Mouse (Mus musculus) large intestine, adult 2 months (tissue): ENCODE results near the gene Adrm1. TPM values are rescaled to one million over a fixed set of nuclear protein-coding genes. Genes with fewer than 3 reads are reported as not detected.
"Not testable (repeated sequence)": the region's sequence is repeated elsewhere in the genome, so short reads cannot be mapped to it uniquely, and the experiment has no call there.

Source experiments
- DNase-seq: peaks from one replicate; pipeline ENCODE4 v3.0.0-alpha.2; 2012; ENCODE audit warnings: low read depth, low spot score
- WGBS: fragments of 180-500 bp; shearing (Covaris S2); methylation state at CpG from one replicate; pipeline ENCODE4 v1.1.7; 2018; 5-methylcytosine and 5-hydroxymethylcytosine counted together
- polyA plus RNA-seq: library from polyadenylated mRNA; depleted of rRNA; stranded (reverse); fragments of >200 nt; gene quantifications from 2 replicates; pipeline ENCODE4 v1.2.3, GENCODE M21; 2012; rRNA removed

The Adrm1 gene
- polyA plus RNA-seq = 86.1 and 91.2 TPM in 2 replicates

- 2% methylated on average over 41 of the region's 41 CpGs for WGBS
- peak; percentile 66 for DNase-seq
Observed at GRCm38 (mm10) chr2:180170806-180171521, at the start of gene Adrm1. Adrm1 (plus strand) TSS chr2:180171485.

DNA sequence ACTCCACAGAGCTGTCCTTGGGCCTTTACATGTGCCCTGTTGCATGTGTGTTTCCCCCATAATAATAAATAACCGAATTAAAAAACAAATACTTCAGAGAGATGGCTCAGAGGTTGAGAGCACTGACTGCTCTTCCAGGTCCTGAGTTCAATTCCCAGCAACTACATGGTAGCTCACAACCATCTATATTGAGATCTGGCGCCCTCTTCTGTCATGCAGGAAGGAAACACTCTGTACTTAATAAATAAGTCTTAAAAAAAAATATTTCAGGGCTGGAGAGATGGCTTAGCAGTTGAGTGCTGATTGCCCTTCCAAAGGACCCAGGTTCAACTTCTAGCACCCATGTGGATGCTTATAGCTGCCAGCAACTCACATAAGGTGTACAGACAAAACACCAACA lies 47.1 kb upstream of the Adrm1 start:
- 94% methylated on average over 2 of the region's 2 CpGs for WGBS

GRCm38 (mm10) chr2:180126195-180126594 lies 45.1 kb upstream of the Adrm1 start:
- DNase-seq = no peak
- 34% methylated on average over 4 of the region's 4 CpGs for WGBS

More for the DNA sequence above, 47.1 kb upstream of the Adrm1 start:
- DNase-seq = no peak

GRCm38 (mm10) chr2:180127675-180128074 lies 43.6 kb upstream of the Adrm1 start:
- DNase-seq = no peak
- WGBS = 54% methylated on average over 1 of the region's 1 CpGs

DNA sequence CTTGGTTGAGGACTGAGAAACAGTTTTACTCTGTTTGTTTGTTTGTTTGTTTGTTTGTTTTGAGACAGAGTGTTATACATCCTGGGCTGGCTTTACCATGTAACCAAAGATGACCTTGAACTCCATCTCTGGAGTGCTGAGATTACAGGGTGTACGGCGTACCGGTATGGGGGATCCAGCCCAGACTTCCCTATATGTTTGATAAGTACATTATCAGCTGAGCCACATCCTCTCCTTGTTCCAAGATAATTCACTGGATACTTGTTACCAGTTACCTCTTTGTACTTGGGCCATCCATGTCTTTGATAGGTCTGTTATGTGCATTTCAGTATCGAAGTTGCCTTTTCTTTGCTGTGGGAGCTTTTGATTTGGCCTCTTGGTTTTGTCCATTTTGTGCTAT lies 38.1 kb upstream of the Adrm1 start:
- DNase-seq = no peak
- 97% methylated on average over 4 of the region's 4 CpGs for WGBS

GRCm38 (mm10) chr2:180133911-180134310 lies 37.4 kb upstream of the Adrm1 start:
- 89% methylated on average over 3 of the region's 3 CpGs for WGBS
- DNase-seq = no peak

GRCm38 (mm10) chr2:180135414-180135813 lies 35.9 kb upstream of the Adrm1 start:
- 83% methylated on average over 5 of the region's 5 CpGs for whole genome bisulfite sequencing
- no peak for DNase-seq

DNA sequence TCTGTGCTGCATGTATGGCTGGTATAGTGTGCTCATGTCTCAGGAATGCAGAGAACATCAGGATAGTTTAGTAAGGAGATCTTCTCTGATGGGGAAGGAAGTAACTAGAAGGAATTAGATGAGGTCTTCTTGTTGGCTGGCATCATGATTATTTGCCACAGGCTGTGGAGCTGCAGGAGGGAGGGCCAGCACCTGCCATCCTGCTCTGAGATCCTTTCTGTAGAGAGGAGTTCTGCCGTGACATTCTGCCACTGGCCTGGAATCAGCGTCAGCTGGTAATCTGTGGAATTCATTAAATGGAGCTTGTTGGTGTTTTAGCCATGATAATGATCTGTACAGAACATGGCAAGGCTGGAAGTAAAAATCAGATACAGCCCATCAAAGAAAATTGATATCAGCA lies 25.2 kb upstream of the Adrm1 start:
- DNase-seq = no peak
- 97% methylated on average over 2 of the region's 2 CpGs for WGBS

DNA sequence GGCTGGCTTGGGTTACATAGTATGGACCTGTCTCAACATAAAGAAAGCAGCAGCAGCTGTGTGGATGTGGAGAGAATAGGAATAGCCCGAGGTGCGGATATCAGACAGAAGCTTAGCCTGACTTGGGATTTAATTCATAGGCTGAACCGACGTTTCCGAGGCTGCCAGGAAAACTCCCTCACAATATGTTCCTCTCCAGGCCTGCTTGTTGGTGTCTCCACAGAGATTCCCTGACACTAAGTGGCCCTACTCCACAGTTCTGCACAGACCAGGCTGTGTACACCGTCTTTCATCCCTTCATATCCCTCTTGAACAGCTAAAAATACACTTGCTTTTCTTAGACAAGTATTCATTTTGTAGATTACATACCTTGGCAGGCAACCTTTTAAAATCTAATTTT lies 23.9 kb upstream of the Adrm1 start:
- no peak for DNase-seq
- WGBS = 87% methylated on average over 6 of the region's 6 CpGs

GRCm38 (mm10) chr2:180148551-180148950 lies 22.7 kb upstream of the Adrm1 start:
- DNase-seq = no peak
- WGBS = 80% methylated on average over 9 of the region's 9 CpGs

GRCm38 (mm10) chr2:180154796-180155195 lies 16.5 kb upstream of the Adrm1 start:
- DNase-seq = no peak
- 70% methylated on average over 3 of the region's 3 CpGs for WGBS

GRCm38 (mm10) chr2:180158627-180159026 lies 12.7 kb upstream of the Adrm1 start:
- no peak for DNase-seq

DNA sequence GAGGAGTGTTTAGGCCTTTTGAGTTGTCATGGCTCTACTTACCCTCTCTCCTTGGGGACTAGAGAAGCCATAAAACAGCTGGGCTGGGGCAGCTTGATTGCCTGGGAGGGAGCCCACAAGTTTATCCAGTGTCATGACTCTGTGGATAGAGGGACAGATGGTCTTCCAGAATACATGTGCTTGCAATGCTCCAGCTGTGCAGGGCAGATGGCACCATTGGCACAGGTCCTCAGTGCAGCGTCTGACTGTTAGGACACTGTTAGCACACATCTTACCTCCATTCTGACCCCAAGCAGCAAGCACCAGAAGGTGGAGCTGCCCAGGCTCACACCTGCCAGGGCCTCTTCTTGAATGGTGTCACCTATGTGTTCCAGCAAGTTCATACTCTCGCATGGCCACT lies 5.4 kb upstream of the Adrm1 start:
- 69% methylated on average over 2 of the region's 2 CpGs for WGBS
- no peak for DNase-seq

More at GRCm38 (mm10) chr2:180158627-180159026, 12.7 kb upstream of the Adrm1 start:
- 93% methylated on average over 3 of the region's 3 CpGs for WGBS

- DNase-seq = no peak
- 66% methylated on average over 2 of the region's 2 CpGs for WGBS
Observed at GRCm38 (mm10) chr2:180166869-180167268, 4.4 kb upstream of the Adrm1 start.

DNA sequence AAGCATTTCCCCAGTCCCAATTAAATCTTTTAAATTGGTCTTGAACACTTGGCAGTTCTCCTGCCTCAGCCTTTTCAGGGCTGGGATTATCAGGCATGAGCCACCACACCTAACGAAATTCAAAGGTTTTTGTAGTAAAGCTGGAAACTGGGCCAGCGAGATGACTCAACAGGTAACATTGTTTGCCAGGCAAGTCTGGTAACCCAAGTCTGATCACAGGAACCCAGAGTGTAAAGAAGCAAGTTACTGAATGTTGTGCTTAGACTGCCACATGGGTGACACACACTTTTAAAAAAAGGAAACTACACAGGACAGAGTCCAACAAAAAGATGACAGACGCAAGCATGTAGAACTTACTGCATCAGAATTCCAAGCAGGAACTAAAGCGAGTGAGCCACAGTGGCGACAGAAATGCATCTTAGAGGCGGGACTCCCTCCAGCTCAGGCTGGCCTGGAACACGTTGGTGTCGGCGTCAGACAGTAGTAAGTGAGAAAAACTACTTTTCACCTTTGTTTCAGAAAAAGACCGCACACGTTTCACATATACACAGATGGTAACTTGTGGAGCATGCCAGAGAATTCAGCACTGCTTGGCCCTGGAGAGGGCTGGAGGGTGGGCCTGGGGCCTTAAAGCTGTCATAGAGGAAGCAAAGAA lies 1.0 kb upstream of the Adrm1 start:
- 44% methylated on average over 11 of the region's 11 CpGs for WGBS
- peak; percentile 36 for DNase-seq

DNA sequence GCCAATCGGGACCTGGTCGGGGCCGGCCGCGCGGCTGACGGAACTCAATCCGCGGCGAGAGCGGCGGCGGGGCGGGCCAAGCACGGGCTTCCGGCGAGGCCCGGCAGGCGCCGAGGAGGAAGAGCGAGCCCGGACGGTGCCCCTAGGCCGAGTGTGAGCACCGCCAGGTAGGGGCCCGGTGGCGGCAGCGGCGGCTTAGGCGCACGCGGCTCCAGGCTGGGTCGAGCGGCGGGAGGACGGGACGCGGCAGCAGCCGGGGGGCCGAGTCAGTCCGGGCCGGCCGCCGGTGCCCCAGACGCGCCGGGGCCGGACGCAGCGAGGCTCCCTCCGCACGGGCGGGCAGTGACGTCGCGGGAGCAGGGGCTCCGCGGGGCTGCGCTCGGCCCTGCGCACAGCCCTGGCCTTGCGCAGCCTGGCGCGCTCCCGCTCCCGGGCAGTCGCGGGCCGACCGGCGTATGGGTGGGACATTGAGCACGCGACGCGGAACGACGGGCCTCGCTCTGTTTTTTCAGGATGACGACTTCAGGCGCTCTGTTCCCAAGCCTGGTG lies 311 bp downstream of the Adrm1 start:
- DNase-seq = no peak
- 1% methylated on average over 76 of the region's 80 CpGs for WGBS

DNA sequence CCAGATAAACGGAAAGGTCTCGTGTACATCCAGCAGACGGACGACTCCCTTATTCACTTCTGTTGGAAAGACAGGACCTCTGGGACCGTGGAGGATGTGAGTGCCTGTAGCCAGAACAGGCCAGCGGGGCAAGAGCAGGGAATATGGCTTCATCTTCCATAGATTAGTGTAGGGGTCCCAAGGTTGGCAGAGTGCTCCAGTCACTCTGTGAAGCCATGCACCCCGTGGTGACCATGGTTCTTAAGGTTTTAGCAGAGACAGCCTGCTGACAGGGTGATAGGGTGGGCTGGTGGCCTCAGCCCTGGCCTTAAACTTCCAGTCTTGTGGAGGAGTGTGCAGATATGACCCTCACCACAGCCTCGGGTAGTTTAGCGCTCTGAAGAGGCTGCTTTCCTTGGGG lies 867 bp downstream of the Adrm1 start:
- DNase-seq = no peak
- WGBS = 2% methylated on average over 9 of the region's 9 CpGs

DNA sequence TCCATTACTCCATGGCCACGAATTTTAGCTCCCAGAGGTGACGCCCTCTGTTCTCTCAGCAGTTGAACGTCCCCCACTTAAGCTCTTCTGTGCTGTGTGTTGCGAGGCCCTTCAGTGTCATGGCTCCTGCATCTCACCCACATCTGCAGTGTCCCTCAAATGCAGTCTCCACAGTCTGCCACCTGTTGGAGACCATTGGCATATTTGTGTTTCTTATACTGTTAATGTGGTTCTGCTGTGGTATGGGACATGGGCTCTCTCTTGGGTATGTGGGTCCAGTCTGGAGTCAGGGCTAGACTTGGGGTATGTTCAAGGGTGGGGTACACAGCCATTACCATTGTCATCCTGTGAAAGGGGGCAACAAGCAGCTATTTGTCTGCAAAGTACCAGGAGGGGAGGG lies 1.9 kb downstream of the Adrm1 start:
- no peak for DNase-seq
- 68% methylated on average over 4 of the region's 4 CpGs for WGBS

DNA sequence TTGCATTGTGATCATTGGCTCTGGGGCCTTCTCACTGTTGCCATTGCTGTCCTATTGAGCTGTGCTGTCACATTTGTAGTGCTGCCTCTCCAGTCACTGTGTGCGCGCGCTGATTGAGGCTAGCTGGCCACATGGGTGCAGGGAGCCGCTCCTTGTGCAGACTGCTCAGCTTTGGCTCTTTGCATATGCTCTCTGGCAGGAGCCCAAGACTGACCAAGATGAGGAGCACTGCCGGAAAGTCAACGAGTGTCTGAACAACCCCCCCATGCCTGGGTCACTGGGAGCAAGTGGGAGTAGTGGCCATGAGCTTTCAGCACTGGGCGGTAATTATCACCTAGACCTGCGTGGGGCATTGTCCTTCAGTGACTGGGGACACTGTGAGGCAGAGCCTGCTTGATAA lies 2.4 kb downstream of the Adrm1 start:
- WGBS = 74% methylated on average over 8 of the region's 8 CpGs
- not testable (repeated sequence) for DNase-seq

DNA sequence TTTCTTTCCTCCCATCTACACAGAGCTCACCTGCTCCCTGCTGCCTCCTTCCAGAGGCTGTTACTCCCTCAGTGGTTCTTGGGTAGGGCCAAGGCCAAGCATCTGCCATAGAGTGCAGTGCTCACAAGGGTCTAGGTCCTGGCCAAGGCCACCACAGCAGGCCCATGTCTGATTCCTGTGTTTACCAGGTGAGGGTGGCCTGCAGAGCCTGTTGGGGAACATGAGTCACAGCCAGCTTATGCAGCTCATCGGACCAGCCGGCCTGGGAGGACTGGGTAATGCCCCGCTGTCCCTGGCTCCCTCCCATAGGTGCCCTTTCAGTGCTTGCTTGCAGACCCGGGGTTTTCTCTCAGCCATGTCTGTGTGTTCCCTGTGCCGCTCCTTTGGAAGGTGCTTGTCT lies 2.8 kb downstream of the Adrm1 start:
- DNase-seq = no peak

GRCm38 (mm10) chr2:180175725-180176124 lies 4.4 kb downstream of the Adrm1 start:
- no peak for DNase-seq

More for the DNA sequence above, 2.8 kb downstream of the Adrm1 start:
- 77% methylated on average over 5 of the region's 5 CpGs for WGBS

More at GRCm38 (mm10) chr2:180175725-180176124, 4.4 kb downstream of the Adrm1 start:
- WGBS = 88% methylated on average over 7 of the region's 7 CpGs
